Mouse (Mus musculus) cortical plate, adult 2 months (tissue): ENCODE data around the gene Abl2. TPM values are rescaled to one million over a fixed set of nuclear protein-coding genes. Genes with fewer than 3 reads are reported as not detected.

ENCODE experiments used
- H3K27ac ChIP-seq: fragments of 200-500 bp; 2 replicates; pipeline ENCODE4 v1.5.1; 2012; ENCODE audit warnings: low read length, control low read depth, inconsistent platforms; ENCODE audit not compliant: insufficient read depth
- H3K4me1 ChIP-seq: fragments of 200-500 bp; 2 replicates; pipeline ENCODE4 v1.6.1; 2011; ENCODE audit warnings: low read length; ENCODE audit not compliant: control insufficient read depth, insufficient read depth
- H3K4me3 ChIP-seq: fragments of 200-500 bp; 2 replicates; pipeline ENCODE4 v1.5.1; 2011; ENCODE audit warnings: mild to moderate bottlenecking, low read length, control low read depth; ENCODE audit not compliant: insufficient read depth
- CTCF ChIP-seq: fragments of 200-500 bp; IDR thresholded peaks from 2 replicates; pipeline ENCODE4 v1.5.1; 2011; ENCODE audit warnings: mild to moderate bottlenecking, control low read depth, low read length; ENCODE audit not compliant: insufficient read depth; ENCODE audit errors: extremely low read depth
- POLR2A ChIP-seq: fragments of 200-500 bp; IDR thresholded peaks from 2 replicates; pipeline ENCODE4 v1.6.1; 2011; ENCODE audit warnings: mild to moderate bottlenecking, low read length, control low read depth; ENCODE audit not compliant: insufficient read depth; ENCODE audit errors: extremely low read depth
- polyA plus RNA-seq: library from polyadenylated mRNA; depleted of rRNA; stranded (reverse); fragments of >200 nt; gene quantifications from 2 replicates; pipeline ENCODE4 v1.2.3, GENCODE M21; 2012; rRNA removed

The Abl2 gene
- polyA plus RNA-seq, 1 experiment = 16.9 TPM

- Histone ChIP-seq H3K4me1 (no peaks in the 10 kb centered on the region; the same call in 1 of the 2 replicates), H3K4me3 (no peak overlapping the region), H3K27ac (no peak overlapping the region)
- TF ChIP-seq POLR2A (no peak), CTCF (no peak)
Measured at GRCm38 (mm10) chr1:156676596-156676995, 118.0 kb downstream of the Abl2 start.

- no peak overlapping the region for H3K27ac ChIP-seq
- H3K4me3 ChIP-seq = no peak overlapping the region
- no peaks in the 10 kb centered on the region; the same call in 1 of the 2 replicates for H3K4me1 ChIP-seq
- TF ChIP-seq POLR2A (no peak), CTCF (no peak)
Measured at GRCm38 (mm10) chr1:156677230-156677629, 118.6 kb downstream of the Abl2 start.

GRCm38 (mm10) chr1:156679599-156679998, 121.0 kb downstream of the Abl2 start:
- TF ChIP-seq CTCF (no peak), POLR2A (no peak)
- Histone ChIP-seq H3K4me1 (no peaks in the 10 kb centered on the region), H3K27ac (no peak overlapping the region), H3K4me3 (no peak overlapping the region)

GRCm38 (mm10) chr1:156686025-156686661, 127.6 kb downstream of the Abl2 start:
- H3K27ac ChIP-seq = no peak overlapping the region
- TF ChIP-seq CTCF = no peak
- no peak for TF ChIP-seq POLR2A

More at GRCm38 (mm10) chr1:156686025-156686661, 127.6 kb downstream of the Abl2 start:
- no peak overlapping the region for H3K4me3 ChIP-seq
- H3K4me1 ChIP-seq = no peaks in the 10 kb centered on the region

Other genes with a start within 250 kb of the Abl2 start
- gene Nphs2, start 248.1 kb upstream of the Abl2 start, polyA plus RNA-seq = 0.15 and 0.19 TPM in 2 replicates
- gene Gm2000, start 192.7 kb upstream of the Abl2 start, polyA plus RNA-seq = 51.0 and 55.6 TPM in 2 replicates
- 0.49 and 0.77 TPM in 2 replicates for gene Axdnd1, start 137.6 kb upstream of the Abl2 start, polyA plus RNA-seq
- gene Soat1, start 84.5 kb upstream of the Abl2 start, polyA plus RNA-seq = 23.4 TPM in 2 replicates
- 9.7 and 10.3 TPM in 2 replicates for gene Gm10031, start 34.8 kb upstream of the Abl2 start, polyA plus RNA-seq
- 7.4 and 9.1 TPM in 2 replicates for gene Tor3a, start 115.6 kb downstream of the Abl2 start, polyA plus RNA-seq
- gene Fam20b, start 160.3 kb downstream of the Abl2 start, polyA plus RNA-seq = 47.3 and 48.0 TPM in 2 replicates